Mouse (Mus musculus) kidney, postnatal 0 days (tissue): ENCODE results near the gene Otos. TPM values are rescaled to one million over a fixed set of nuclear protein-coding genes. Genes with fewer than 3 reads are reported as not detected.
A peak's percentile ranks its signal among the peaks of the same experiment; 100 is the strongest.

Experiments used
- ATAC-seq: fragments of 200-750 bp; cut with Nextera tagmentation; replicated peaks from 2 replicates; pipeline ENCODE4 v1.8.0; 2017; ENCODE audit warnings: low read depth, moderate number of reproducible peaks, moderate TSS enrichment, moderate library complexity; ENCODE audit not compliant: low FRiP score
- DNase-seq: peaks from one replicate; pipeline ENCODE4 v3.0.0-alpha.2; 2016; ENCODE audit warnings: low spot score
- H3K27ac ChIP-seq: fragments of 300-500 bp; sonication (generic); 2 replicates; pipeline ENCODE4 v1.5.1; 2014; ENCODE audit warnings: mild to moderate bottlenecking
- H3K27me3 ChIP-seq: fragments of 300-500 bp; sonication (generic); 2 replicates; pipeline ENCODE4 v1.6.1; 2014; ENCODE audit warnings: low read length, mixed read lengths; ENCODE audit not compliant: insufficient read depth
- H3K36me3 ChIP-seq: fragments of 300-500 bp; sonication (generic); 2 replicates; pipeline ENCODE4 v1.6.1; 2014; ENCODE audit warnings: low read length, mixed read lengths; ENCODE audit not compliant: insufficient read depth
- H3K4me1 ChIP-seq: fragments of 300-500 bp; sonication (generic); replicated peaks from 2 replicates; pipeline ENCODE4 v1.6.1; 2014; ENCODE audit warnings: antibody characterized with exemption, low read length, mixed read lengths; ENCODE audit not compliant: insufficient read depth
- H3K4me2 ChIP-seq: fragments of 300-500 bp; sonication (generic); 2 replicates; pipeline ENCODE4 v1.6.1; 2014; ENCODE audit warnings: mild to moderate bottlenecking, low read length, moderate library complexity, mixed read lengths
- H3K4me3 ChIP-seq: fragments of 300-500 bp; sonication (generic); replicated peaks from 2 replicates; pipeline ENCODE4 v1.5.1; 2014; ENCODE audit warnings: low read depth, low read length
- H3K9ac ChIP-seq: fragments of 300-500 bp; sonication (generic); 2 replicates; pipeline ENCODE4 v1.6.1; 2014; ENCODE audit warnings: low read depth, low read length
- H3K9me3 ChIP-seq: fragments of 300-500 bp; sonication (generic); replicated peaks from 2 replicates; pipeline ENCODE4 v1.6.1; 2016; ENCODE audit warnings: low read length, inconsistent platforms, mixed read lengths
- CTCF ChIP-seq: IDR thresholded peaks from 2 replicates; pipeline ENCODE4 v1.5.1; 2016; ENCODE audit warnings: antibody characterized with exemption, low read depth, mild to moderate bottlenecking, moderate library complexity
- whole genome bisulfite sequencing: fragments of 180-500 bp; shearing (Covaris S2); extraction: QIAGEN DNeasy Blood & Tissue Kit; methylation state at CpG from one replicate; pipeline ENCODE4 v1.1.7; 2014; 5-methylcytosine and 5-hydroxymethylcytosine counted together
- polyA plus RNA-seq: library from polyadenylated mRNA; unstranded; fragments of >200 nt; fragmentation: Nextera tagmentation; extraction: Ambion mirVana; gene quantifications from 2 replicates; pipeline ENCODE4 v1.2.1, GENCODE M21; 2015

The Otos gene
- polyA plus RNA-seq, 1 experiment from 2014 or later, result 1.3 TPM

GRCm38 (mm10) chr1:92636015-92636414, 12.6 kb downstream of the Otos start:
- Histone ChIP-seq H3K9me3 (no peaks in the 10 kb centered on the region), H3K4me2 (no peak overlapping the region), H3K27me3 (no peaks in the 10 kb centered on the region), H3K36me3 (peaks cover 11% of the 10 kb centered on the region), H3K4me3 (no peak overlapping the region), H3K27ac (no peak overlapping the region), H3K4me1 (peaks cover 7% of the 10 kb centered on the region; the same call in 1 of the 2 replicates), H3K9ac (no peak overlapping the region)
- no peak for TF ChIP-seq CTCF
- ATAC-seq (no peak), DNase-seq (no peak)
- WGBS, result 84% methylated on average over 8 of the region's 8 CpGs

GRCm38 (mm10) chr1:92634976-92635599, 13.6 kb downstream of the Otos start:
- no peak for DNase-seq
- H3K4me2 ChIP-seq, result no peak overlapping the region

GRCm38 (mm10) chr1:92634569-92634968, 14.1 kb downstream of the Otos start:
- Histone ChIP-seq H3K27me3 (no peaks in the 10 kb centered on the region), H3K4me2 (no peak overlapping the region), H3K9ac (no peak overlapping the region), H3K4me1 (no peaks in the 10 kb centered on the region), H3K27ac (no peak overlapping the region), H3K9me3 (no peaks in the 10 kb centered on the region), H3K4me3 (no peak overlapping the region), H3K36me3 (peaks cover 11% of the 10 kb centered on the region)
- TF ChIP-seq CTCF, result no peak
- WGBS, result 61% methylated on average over 1 of the region's 1 CpGs
- ATAC-seq, result no peak
- no peak for DNase-seq

More at GRCm38 (mm10) chr1:92634976-92635599, 13.6 kb downstream of the Otos start:
- TF ChIP-seq CTCF, result no peak
- no peaks in the 10 kb centered on the region for H3K4me1 ChIP-seq
- H3K9ac ChIP-seq, result no peak overlapping the region
- peaks cover 11% of the 10 kb centered on the region for H3K36me3 ChIP-seq
- no peak overlapping the region for H3K4me3 ChIP-seq
- H3K9me3 ChIP-seq, result no peaks in the 10 kb centered on the region
- no peak for ATAC-seq
- no peak overlapping the region for H3K27ac ChIP-seq
- H3K27me3 ChIP-seq, result no peaks in the 10 kb centered on the region
- 82% methylated on average over 4 of the region's 4 CpGs for whole genome bisulfite sequencing

GRCm38 (mm10) chr1:92633726-92634125, 14.9 kb downstream of the Otos start:
- H3K27ac ChIP-seq, result no peak overlapping the region
- no peaks in the 10 kb centered on the region for H3K27me3 ChIP-seq
- ATAC-seq (no peak), DNase-seq (no peak)
- no peaks in the 10 kb centered on the region for H3K4me1 ChIP-seq
- H3K4me3 ChIP-seq, result no peak overlapping the region
- H3K4me2 ChIP-seq, result no peak overlapping the region
- WGBS, result 80% methylated on average over 8 of the region's 8 CpGs
- no peak overlapping the region for H3K9ac ChIP-seq
- H3K9me3 ChIP-seq, result no peaks in the 10 kb centered on the region
- TF ChIP-seq CTCF, result no peak
- H3K36me3 ChIP-seq, result peaks cover 11% of the 10 kb centered on the region

GRCm38 (mm10) chr1:92632948-92633347, 15.7 kb downstream of the Otos start:
- Histone ChIP-seq H3K9me3 (no peaks in the 10 kb centered on the region), H3K27me3 (no peaks in the 10 kb centered on the region), H3K27ac (no peak overlapping the region), H3K36me3 (peaks cover 11% of the 10 kb centered on the region), H3K4me2 (no peak overlapping the region), H3K4me3 (no peak overlapping the region), H3K9ac (no peak overlapping the region), H3K4me1 (no peaks in the 10 kb centered on the region)
- TF ChIP-seq CTCF, result peak; percentile 35
- no peak for DNase-seq
- WGBS, result 65% methylated on average over 6 of the region's 6 CpGs
- no peak for ATAC-seq

- Histone ChIP-seq H3K27me3 (no peaks in the 10 kb centered on the region), H3K36me3 (peaks cover 8% of the 10 kb centered on the region), H3K4me2 (no peak overlapping the region), H3K4me1 (no peaks in the 10 kb centered on the region), H3K9ac (no peak overlapping the region), H3K4me3 (no peak overlapping the region), H3K27ac (no peak overlapping the region), H3K9me3 (no peaks in the 10 kb centered on the region)
- no peak for TF ChIP-seq CTCF
- DNase-seq (no peak), ATAC-seq (no peak)
- 83% methylated on average over 5 of the region's 5 CpGs for WGBS
Measured at GRCm38 (mm10) chr1:92632196-92632595, 16.4 kb downstream of the Otos start.

GRCm38 (mm10) chr1:92628227-92628626, 20.4 kb downstream of the Otos start:
- TF ChIP-seq CTCF, result no peak
- Histone ChIP-seq H3K4me3 (no peak overlapping the region), H3K27ac (no peak overlapping the region), H3K27me3 (no peaks in the 10 kb centered on the region), H3K4me2 (no peak overlapping the region), H3K9ac (no peak overlapping the region), H3K4me1 (no peaks in the 10 kb centered on the region), H3K9me3 (no peaks in the 10 kb centered on the region), H3K36me3 (no peaks in the 10 kb centered on the region)
- ATAC-seq (no peak), DNase-seq (peak; percentile 68)
- WGBS, result 61% methylated on average over 4 of the region's 4 CpGs
